Mouse (Mus musculus) heart, postnatal 0 days (tissue): Measurements from ENCODE around the gene Tmem17. TPM values are rescaled to one million over a fixed set of nuclear protein-coding genes. Genes with fewer than 3 reads are reported as not detected.

ENCODE experiments used
- ATAC-seq: fragments of 200-750 bp; cut with Nextera tagmentation; 2 replicates; pipeline ENCODE4 v1.8.0; 2017; ENCODE audit warnings: low read depth, moderate number of reproducible peaks, moderate library complexity; ENCODE audit not compliant: insufficient read depth
- DNase-seq: peaks from one replicate; pipeline ENCODE4 v3.0.0-alpha.2; 2016; ENCODE audit warnings: low spot score
- H3K27ac ChIP-seq: fragments of 300-500 bp; sonication (generic); 2 replicates; pipeline ENCODE4 v1.5.1; 2014; ENCODE audit warnings: low read depth, mild to moderate bottlenecking
- H3K27me3 ChIP-seq: fragments of 300-500 bp; sonication (generic); 2 replicates; pipeline ENCODE4 v1.6.1; 2014; ENCODE audit warnings: low read length, mixed read lengths; ENCODE audit not compliant: control insufficient read depth, insufficient read depth
- H3K36me3 ChIP-seq: fragments of 300-500 bp; sonication (generic); replicated peaks from 2 replicates; pipeline ENCODE4 v1.6.1; 2014; ENCODE audit warnings: low read length, mixed read lengths; ENCODE audit not compliant: control insufficient read depth, insufficient read depth
- H3K4me1 ChIP-seq: fragments of 300-500 bp; sonication (generic); 2 replicates; pipeline ENCODE4 v1.6.1; 2014; ENCODE audit warnings: antibody characterized with exemption; ENCODE audit not compliant: control insufficient read depth, insufficient read depth
- H3K4me2 ChIP-seq: fragments of 300-500 bp; sonication (generic); 2 replicates; pipeline ENCODE4 v1.6.1; 2014; ENCODE audit warnings: low read depth, mild to moderate bottlenecking, low read length, moderate library complexity
- H3K4me3 ChIP-seq: fragments of 300-500 bp; sonication (generic); 2 replicates; pipeline ENCODE4 v1.5.1; 2014; ENCODE audit warnings: low read depth, low read length
- H3K9ac ChIP-seq: fragments of 300-500 bp; sonication (generic); replicated peaks from 2 replicates; pipeline ENCODE4 v1.6.1; 2014; ENCODE audit warnings: low read depth, low read length, mixed read lengths
- H3K9me3 ChIP-seq: fragments of 300-500 bp; sonication (generic); replicated peaks from 2 replicates; pipeline ENCODE4 v1.6.1; 2016; ENCODE audit warnings: low read length; ENCODE audit not compliant: control insufficient read depth
- CTCF ChIP-seq: IDR thresholded peaks from 2 replicates; pipeline ENCODE4 v1.5.1; 2016; ENCODE audit warnings: antibody characterized with exemption, control low read depth, low read depth
- EP300 ChIP-seq: IDR thresholded peaks from 2 replicates; pipeline ENCODE4 v1.6.1; 2016; ENCODE audit warnings: antibody characterized with exemption, low read depth
- WGBS: fragments of 180-500 bp; shearing (Covaris S2); extraction: QIAGEN DNeasy Blood & Tissue Kit; methylation state at CpG from one replicate; pipeline ENCODE4 v1.1.7; 2014; 5-methylcytosine and 5-hydroxymethylcytosine counted together
- polyA plus RNA-seq: library from polyadenylated mRNA; unstranded; fragments of >200 nt; fragmentation: Nextera tagmentation; extraction: Ambion mirVana; gene quantifications from 2 replicates; pipeline ENCODE4 v1.2.1, GENCODE M21; 2015
- total RNA-seq: library from RNA; depleted of rRNA; stranded (reverse); fragments of >200 nt; gene quantifications from 2 replicates; pipeline ENCODE4 v1.2.3, GENCODE M21; 2014; ENCODE audit warnings: low replicate concordance

The Tmem17 gene
- total and polyA plus RNA-seq, 2 experiments from 2014 or later: 10.0 to 19.0 TPM

DNA sequence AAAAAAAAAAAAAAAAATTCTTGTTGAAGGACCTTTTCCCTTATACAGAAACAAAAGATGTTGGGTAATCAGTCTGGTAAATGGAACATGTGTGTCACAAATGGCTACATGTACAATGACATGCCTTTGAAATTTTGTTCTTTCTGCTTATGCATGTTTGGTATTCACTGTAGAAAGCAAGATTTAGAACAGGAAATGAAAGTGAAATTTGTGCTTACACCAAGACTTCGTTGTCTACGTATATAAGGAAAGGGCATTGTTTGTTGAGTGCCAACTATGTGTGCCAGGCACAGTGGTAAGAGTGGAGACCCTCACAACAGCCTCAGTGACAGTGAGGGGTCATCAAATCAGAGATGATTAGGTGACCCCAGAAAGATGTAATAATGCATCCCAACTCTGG, 3.2 kb downstream of the Tmem17 start:
- ATAC-seq: no peak
- Histone ChIP-seq H3K4me3 (no peak overlapping the region), H3K9ac (no peak overlapping the region), H3K27me3 (no peaks in the 10 kb centered on the region), H3K27ac (no peak overlapping the region), H3K36me3 (0 out of 2 replicates have a peak, but pooled peaks cover 6% of the 10 kb centered on the region), H3K4me1 (no peaks in the 10 kb centered on the region), H3K4me2 (no peak overlapping the region), H3K9me3 (0 out of 2 replicates have a peak, but pooled peaks cover 2% of the 10 kb centered on the region)
- TF ChIP-seq CTCF (no peak), EP300 (no peak)
- no peak for DNase-seq
- WGBS: 90% methylated on average over 2 of the region's 2 CpGs

DNA sequence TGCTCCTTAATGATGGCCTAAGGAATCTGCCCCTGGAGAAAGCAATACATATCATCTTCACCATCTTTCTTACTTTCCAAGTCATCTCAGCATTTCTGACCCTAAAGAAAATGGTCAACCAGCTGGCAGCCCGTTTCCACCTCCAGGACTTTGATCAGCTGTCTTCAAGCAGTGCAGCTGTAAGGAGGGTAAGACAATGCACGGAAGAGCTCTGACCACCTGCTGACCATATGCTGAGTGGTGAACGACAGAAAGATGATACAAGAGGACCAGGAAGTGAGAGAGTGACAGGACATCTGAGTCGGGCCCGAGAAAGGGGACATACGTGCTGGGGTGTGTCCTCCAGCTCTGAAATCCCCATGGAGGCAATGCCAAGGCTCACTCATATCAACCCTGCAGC, 6.6 kb downstream of the Tmem17 start:
- Histone ChIP-seq H3K9ac (no peak overlapping the region), H3K36me3 (0 out of 2 replicates have a peak, but pooled peaks cover 6% of the 10 kb centered on the region), H3K27me3 (no peaks in the 10 kb centered on the region), H3K4me3 (no peak overlapping the region), H3K4me2 (no peak overlapping the region), H3K27ac (no peak overlapping the region), H3K4me1 (no peaks in the 10 kb centered on the region), H3K9me3 (0 out of 2 replicates have a peak, but pooled peaks cover 4% of the 10 kb centered on the region)
- no peak for ATAC-seq
- 79% methylated on average over 6 of the region's 6 CpGs for WGBS
- no peak for DNase-seq
- TF ChIP-seq CTCF (no peak), EP300 (no peak)

- H3K9me3 ChIP-seq: 0 out of 2 replicates have a peak, but pooled peaks cover 4% of the 10 kb centered on the region
- no peaks in the 10 kb centered on the region for H3K27me3 ChIP-seq
- H3K4me2 ChIP-seq: no peak overlapping the region
- no peak for DNase-seq
- H3K27ac ChIP-seq: no peak overlapping the region
- no peak overlapping the region for H3K4me3 ChIP-seq
- H3K36me3 ChIP-seq: 0 out of 2 replicates have a peak, but pooled peaks cover 6% of the 10 kb centered on the region
- TF ChIP-seq CTCF (no peak), EP300 (no peak)
- WGBS: 89% methylated on average over 4 of the region's 4 CpGs
- H3K4me1 ChIP-seq: no peaks in the 10 kb centered on the region
- ATAC-seq: no peak
- H3K9ac ChIP-seq: no peak overlapping the region
Observed at GRCm38 (mm10) chr11:22520251-22520650, 8.4 kb downstream of the Tmem17 start.

DNA sequence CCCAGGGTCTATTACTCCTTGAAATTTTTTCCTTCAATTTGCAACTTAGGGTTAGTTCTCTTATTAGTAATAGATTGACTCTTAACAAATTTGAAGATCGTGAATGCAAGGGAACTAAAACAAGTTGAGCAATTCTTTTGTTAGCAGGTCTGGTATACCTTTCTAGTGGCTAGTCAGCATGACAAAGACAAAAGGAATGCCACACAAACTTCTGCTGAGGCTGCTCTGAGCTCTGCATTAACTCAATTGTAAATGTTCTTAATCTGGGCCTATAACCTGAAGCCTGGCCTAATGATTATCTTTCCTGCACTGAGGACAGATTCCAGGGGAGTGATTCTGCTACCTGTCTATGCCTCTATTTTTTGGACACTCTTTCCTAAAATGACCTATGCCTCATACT, 12.7 kb downstream of the Tmem17 start:
- Histone ChIP-seq H3K4me1 (no peaks in the 10 kb centered on the region), H3K27ac (no peak overlapping the region), H3K4me2 (no peak overlapping the region), H3K27me3 (no peaks in the 10 kb centered on the region), H3K4me3 (no peak overlapping the region), H3K9ac (no peak overlapping the region), H3K9me3 (peaks cover 13% of the 10 kb centered on the region), H3K36me3 (no peaks in the 10 kb centered on the region)
- no peak for TF ChIP-seq CTCF
- DNase-seq: no peak
- 71% methylated on average over 1 of the region's 1 CpGs for WGBS
- ATAC-seq: no peak

GRCm38 (mm10) chr11:22540600-22540999, 28.7 kb downstream of the Tmem17 start:
- H3K27ac ChIP-seq: no peak overlapping the region
- no peak overlapping the region for H3K9ac ChIP-seq
- ATAC-seq: no peak
- WGBS: 63% methylated on average over 1 of the region's 1 CpGs
- H3K4me3 ChIP-seq: no peak overlapping the region
- H3K4me2 ChIP-seq: no peak overlapping the region
- TF ChIP-seq CTCF (no peak), EP300 (no peak)
- H3K9me3 ChIP-seq: no peaks in the 10 kb centered on the region
- no peak for DNase-seq
- no peaks in the 10 kb centered on the region for H3K4me1 ChIP-seq
- H3K36me3 ChIP-seq: no peaks in the 10 kb centered on the region
- H3K27me3 ChIP-seq: no peaks in the 10 kb centered on the region

GRCm38 (mm10) chr11:22560061-22560460, 48.2 kb downstream of the Tmem17 start:
- no peak overlapping the region for H3K4me2 ChIP-seq
- DNase-seq (no peak), ATAC-seq (no peak)
- H3K36me3 ChIP-seq: no peaks in the 10 kb centered on the region
- 81% methylated on average over 1 of the region's 1 CpGs for WGBS
- H3K27me3 ChIP-seq: no peaks in the 10 kb centered on the region
- H3K9me3 ChIP-seq: peaks cover 5% of the 10 kb centered on the region; the same call in 1 of the 2 replicates
- no peak overlapping the region for H3K9ac ChIP-seq
- TF ChIP-seq EP300 (no peak), CTCF (no peak)
- no peak overlapping the region for H3K4me3 ChIP-seq
- H3K4me1 ChIP-seq: no peaks in the 10 kb centered on the region
- H3K27ac ChIP-seq: no peak overlapping the region
